Mouse (Mus musculus): ENCODE measurements around the gene Col6a2.

- no peak for TF ChIP-seq ZC3H11A (IDR thresholded peaks at IDR 0.05; ENCODE audit: borderline replicate concordance, low read depth, low read length)
- TF ChIP-seq ZNF384 (IDR thresholded peaks at IDR 0.05; ENCODE audit: low read depth, low read length), result no peak
- TF ChIP-seq HCFC1 (IDR thresholded peaks at IDR 0.05; ENCODE audit: borderline replicate concordance, insufficient read depth, low read length), result no peak
- TF ChIP-seq MAFK (IDR thresholded peaks at IDR 0.05; ENCODE audit: insufficient read depth, low read depth, low read length), result no peak
Measured at GRCm38 (mm10) chr10:76554061-76554460, 69.4 kb downstream of the Col6a2 start.

Measured in ES-E14 (cell line).